Mouse (Mus musculus) ES-CJ7 (cell line): ENCODE measurements around the gene Atf7.

Experiments used
- DNase-seq: peaks from one replicate; pipeline ENCODE4 v3.0.0; 2011; ENCODE audit warnings: low read depth, low spot score

The Atf7 gene

GRCm38 (mm10) chr15:102547478-102547877 lies 77.8 kb downstream of the Atf7 start:
- DNase-seq = no peak

GRCm38 (mm10) chr15:102546677-102547427 lies 78.4 kb downstream of the Atf7 start:
- no peak for DNase-seq

- no peak for DNase-seq
These were observed 79.0 kb downstream of the Atf7 start for GRCm38 (mm10) chr15:102546246-102546645.

GRCm38 (mm10) chr15:102544801-102545200 lies 80.5 kb downstream of the Atf7 start:
- no peak for DNase-seq

GRCm38 (mm10) chr15:102533926-102534325 lies 91.3 kb downstream of the Atf7 start:
- DNase-seq = no peak

- no peak for DNase-seq
These were observed 93.0 kb downstream of the Atf7 start for GRCm38 (mm10) chr15:102532106-102532900.

- no peak for DNase-seq
These were observed 93.7 kb downstream of the Atf7 start for GRCm38 (mm10) chr15:102531586-102531985.

DNA sequence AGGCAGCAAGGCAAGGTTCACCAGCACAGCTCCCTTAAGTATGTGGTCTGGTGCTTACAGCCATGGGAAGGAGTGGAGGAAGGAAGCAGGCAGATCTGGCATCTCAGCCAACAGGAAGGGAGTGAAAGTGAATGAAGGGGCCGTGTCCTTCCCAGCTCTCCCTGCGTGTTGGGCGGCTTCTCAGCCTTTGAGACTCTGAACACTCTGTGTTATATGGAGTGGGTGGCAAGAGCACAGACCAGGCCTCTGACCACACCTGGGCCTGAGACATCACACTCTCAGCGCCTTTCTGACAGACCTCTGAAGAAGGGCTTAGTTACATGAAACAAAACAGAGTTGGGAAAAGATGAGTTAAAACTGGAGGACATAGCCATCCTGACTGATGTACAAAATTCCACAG lies 94.7 kb downstream of the Atf7 start:
- DNase-seq = no peak

DNA sequence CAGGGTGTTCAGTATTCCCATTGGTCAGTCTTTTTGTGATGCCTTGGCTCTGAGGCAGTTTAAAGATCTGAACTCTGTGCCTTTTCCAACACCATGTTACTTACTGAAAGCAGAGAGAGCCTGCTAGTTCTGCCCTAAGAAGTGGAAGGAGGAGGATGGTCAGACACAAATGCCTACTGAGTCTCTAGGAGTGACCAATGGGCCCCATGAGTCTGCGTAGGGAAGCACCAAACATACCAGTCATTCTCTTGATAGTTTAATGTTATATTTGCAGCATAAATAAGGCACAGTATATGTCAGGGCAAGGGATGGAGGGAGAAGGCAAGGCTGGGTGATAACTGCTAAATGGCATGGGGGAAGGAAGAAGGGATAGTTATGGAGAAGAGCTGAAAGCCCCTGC lies 96.9 kb downstream of the Atf7 start:
- DNase-seq = no peak

GRCm38 (mm10) chr15:102527936-102528335 lies 97.3 kb downstream of the Atf7 start:
- peak; percentile 61 for DNase-seq

GRCm38 (mm10) chr15:102526111-102527002 lies 98.9 kb downstream of the Atf7 start:
- no peak for DNase-seq

DNA sequence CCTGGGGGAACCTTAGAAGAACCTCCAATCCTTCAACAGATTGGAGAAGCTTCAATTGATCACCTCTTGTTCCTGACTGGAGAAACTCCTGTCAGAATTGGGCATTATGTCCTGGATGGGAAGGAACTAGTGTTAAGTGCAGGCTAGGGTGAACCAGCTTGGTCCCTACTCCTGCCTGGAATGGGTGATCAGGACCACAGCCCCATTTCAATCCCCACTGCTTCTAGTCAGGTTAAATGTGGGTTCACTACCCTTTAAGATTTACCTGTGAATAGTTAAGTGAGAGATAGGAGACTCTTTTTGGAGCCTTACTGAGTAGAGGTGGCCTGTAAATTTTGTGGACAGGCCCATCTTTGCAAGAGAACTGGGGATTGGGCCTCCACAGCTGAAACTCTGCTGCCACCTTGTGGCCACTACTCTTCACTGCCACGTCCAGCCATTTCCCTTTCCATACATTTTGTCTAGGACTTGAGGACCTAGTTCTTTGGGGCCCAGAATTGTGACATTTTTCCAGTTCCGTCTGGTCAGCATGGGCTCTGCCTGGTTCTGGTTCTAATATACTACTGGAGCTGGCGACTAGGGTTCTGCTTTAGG lies 100.3 kb downstream of the Atf7 start, which contains the start of gene Npff:
TSS of gene Npff (minus strand) at position 51 of the 594 bp plus-strand sequence.
- DNase-seq = peak; percentile 76

- DNase-seq = no peak
These were observed 103.8 kb downstream of the Atf7 start for GRCm38 (mm10) chr15:102521480-102521879.

- no peak for DNase-seq
These were observed 104.8 kb downstream of the Atf7 start for GRCm38 (mm10) chr15:102520416-102520815.

- DNase-seq = no peak
These were observed 105.8 kb downstream of the Atf7 start for GRCm38 (mm10) chr15:102519211-102520141.

DNA sequence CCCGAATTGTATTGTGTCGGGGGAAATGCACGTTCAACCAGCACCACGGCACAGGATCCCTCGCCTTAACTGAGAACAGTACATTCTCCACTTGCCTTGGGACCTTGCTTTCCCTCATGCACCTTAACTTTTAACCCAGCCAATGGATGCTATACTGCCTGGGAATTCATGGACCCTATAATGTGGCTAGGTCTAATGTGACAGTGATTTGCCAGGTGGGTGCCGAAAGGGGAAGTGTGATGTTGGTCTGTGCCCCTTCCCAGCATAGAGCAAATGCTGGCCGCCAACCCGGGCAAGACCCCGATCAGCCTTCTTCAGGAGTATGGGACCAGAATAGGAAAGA lies 106.4 kb downstream of the Atf7 start:
- no peak for DNase-seq

DNA sequence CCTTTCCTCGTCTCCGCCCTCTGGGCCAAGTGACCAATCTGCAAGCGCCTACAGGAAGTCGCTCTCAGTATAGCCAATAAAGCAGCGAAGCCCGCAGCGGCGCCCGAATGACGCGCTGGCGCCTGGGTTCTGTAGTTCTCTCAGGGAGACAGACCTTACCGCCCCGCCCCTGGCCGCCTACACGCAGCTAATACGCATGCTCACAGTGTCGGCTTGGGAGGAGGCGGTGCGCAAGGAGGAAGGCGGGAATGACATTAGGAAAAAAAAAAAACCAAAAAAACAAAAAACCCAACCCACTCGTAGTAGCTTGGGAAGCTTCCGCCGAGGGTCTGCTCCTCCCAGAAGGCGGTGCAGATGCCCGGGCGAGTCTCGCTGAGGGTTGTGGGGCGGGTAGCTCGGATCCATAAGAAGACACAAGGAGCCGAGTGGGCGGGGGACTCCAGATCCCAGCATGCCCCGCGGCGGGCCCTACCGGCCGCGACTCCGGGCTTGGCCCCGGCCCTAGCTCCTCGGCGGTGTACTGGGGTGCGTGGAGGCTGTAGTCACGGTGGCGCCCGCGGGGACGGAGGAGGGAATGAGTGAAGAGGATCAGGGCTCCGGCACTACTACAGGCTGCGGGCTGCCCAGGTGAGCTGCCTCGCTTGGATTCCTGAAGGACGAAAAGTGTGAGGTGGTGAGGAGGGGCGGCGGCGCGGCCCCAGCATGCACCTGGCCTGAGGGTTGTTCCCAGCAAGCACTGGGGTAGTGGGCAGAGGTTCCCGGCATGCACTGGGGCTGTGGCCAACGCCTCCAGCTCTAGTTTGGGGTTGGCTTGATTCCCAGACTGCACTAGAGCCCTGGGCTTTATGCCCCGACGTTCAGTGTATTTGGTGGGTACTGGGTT lies 107.0 kb downstream of the Atf7 start, which contains the start of gene Tarbp2:
TSS of gene Tarbp2 (plus strand) at position 217 of the 883 bp plus-strand sequence.
- peak; percentile 100 for DNase-seq

DNA sequence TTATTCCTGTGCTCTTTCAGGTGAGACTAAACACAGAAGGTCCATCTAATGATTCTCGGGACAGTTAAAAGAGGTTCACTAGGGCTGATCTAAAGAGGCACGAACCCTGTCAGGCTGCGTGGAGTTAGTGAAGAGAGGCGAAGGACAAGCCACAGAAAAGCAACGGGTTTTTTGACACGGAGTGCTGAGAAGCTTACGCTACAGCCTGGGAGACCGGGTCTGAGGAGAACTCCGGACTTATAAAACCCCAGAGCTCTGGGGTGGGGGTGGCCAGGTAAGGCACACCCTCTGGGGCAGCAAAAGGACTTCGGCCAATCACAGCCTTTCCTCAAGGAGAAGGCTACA lies 107.7 kb downstream of the Atf7 start:
- DNase-seq = no peak

DNA sequence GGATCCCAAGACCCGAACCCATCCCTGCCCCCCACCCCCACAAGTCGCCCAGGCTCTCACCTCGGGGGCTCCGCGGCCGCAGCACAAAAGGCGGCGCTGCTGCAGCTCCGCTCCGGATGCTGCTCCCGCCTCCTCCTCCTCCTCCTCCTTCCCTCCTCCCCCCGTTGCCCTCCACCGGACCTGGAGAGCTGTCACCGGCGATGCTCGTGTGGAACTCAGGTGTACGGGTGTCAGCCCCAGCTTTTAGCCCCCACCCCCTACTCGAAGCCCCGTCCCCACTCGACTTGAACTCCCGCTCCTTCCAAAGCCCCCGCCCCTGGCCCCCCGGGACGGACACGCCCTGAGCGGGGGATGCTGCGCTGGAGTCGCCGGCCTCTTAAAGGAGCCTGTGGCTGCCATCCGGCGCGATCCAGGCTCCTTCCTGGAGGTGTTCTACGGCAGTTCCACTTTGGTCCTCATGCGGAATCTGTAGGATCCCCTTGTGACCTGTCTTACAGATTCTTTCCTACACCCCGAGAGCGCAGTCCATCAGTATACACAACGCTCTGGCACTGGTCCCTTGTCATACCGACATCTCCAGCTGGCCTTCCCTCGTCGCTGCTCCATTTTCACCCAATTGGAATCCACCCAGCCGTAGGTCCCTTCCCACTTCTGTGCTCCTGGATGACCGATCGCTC lies 108.4 kb downstream of the Atf7 start, which contains the start of gene Map3k12:
TSS of gene Map3k12 (minus strand) at position 337 of the 677 bp plus-strand sequence.
- DNase-seq = peak; percentile 65
